Mouse (Mus musculus) intestine, postnatal 0 days (tissue): ENCODE results near the gene Ltv1. TPM values are rescaled to one million over a fixed set of nuclear protein-coding genes. Genes with fewer than 3 reads are reported as not detected.

ENCODE experiments used
- ATAC-seq: fragments of 200-750 bp; cut with Nextera tagmentation; 2 replicates; pipeline ENCODE4 v1.8.0; 2017; ENCODE audit warnings: mild to moderate bottlenecking, moderate TSS enrichment, moderate library complexity
- H3K27ac ChIP-seq: fragments of 300-500 bp; sonication (generic); 2 replicates; pipeline ENCODE4 v1.5.1; 2014; ENCODE audit warnings: mild to moderate bottlenecking, low read depth, low read length, moderate library complexity
- H3K27me3 ChIP-seq: fragments of 300-500 bp; sonication (generic); replicated peaks from 2 replicates; pipeline ENCODE4 v1.6.1; 2014; ENCODE audit warnings: low read length, mixed read lengths; ENCODE audit not compliant: control insufficient read depth, insufficient read depth
- H3K36me3 ChIP-seq: fragments of 300-500 bp; sonication (generic); 2 replicates; pipeline ENCODE4 v1.6.1; 2014; ENCODE audit warnings: mild to moderate bottlenecking, moderate library complexity; ENCODE audit not compliant: control insufficient read depth, insufficient read depth
- H3K4me1 ChIP-seq: fragments of 300-500 bp; sonication (generic); replicated peaks from 2 replicates; pipeline ENCODE4 v1.6.1; 2014; ENCODE audit warnings: antibody characterized with exemption, low read length, mixed read lengths; ENCODE audit not compliant: control insufficient read depth, insufficient read depth
- H3K4me2 ChIP-seq: fragments of 300-500 bp; sonication (generic); replicated peaks from 2 replicates; pipeline ENCODE4 v1.6.1; 2014; ENCODE audit warnings: low read depth, mild to moderate bottlenecking, moderate library complexity
- H3K4me3 ChIP-seq: fragments of 300-500 bp; sonication (generic); 2 replicates; pipeline ENCODE4 v1.5.1; 2014; ENCODE audit warnings: low read depth, low read length
- H3K9ac ChIP-seq: fragments of 300-500 bp; sonication (generic); 2 replicates; pipeline ENCODE4 v1.6.1; 2014; ENCODE audit warnings: mild to moderate bottlenecking, low read depth, low read length
- H3K9me3 ChIP-seq: fragments of 300-500 bp; sonication (generic); 2 replicates; pipeline ENCODE4 v1.6.1; 2016; ENCODE audit warnings: mixed run types; ENCODE audit not compliant: control insufficient read depth
- CTCF ChIP-seq: sonication (generic); IDR thresholded peaks from 2 replicates; pipeline ENCODE4 v1.5.1; 2016; ENCODE audit warnings: low read depth, mild to moderate bottlenecking, control low read depth, antibody characterized with exemption, moderate library complexity
- WGBS: fragments of 180-500 bp; shearing (Covaris S2); extraction: QIAGEN DNeasy Blood & Tissue Kit; methylation state at CpG from one replicate; pipeline ENCODE4 v1.1.7; 2014; 5-methylcytosine and 5-hydroxymethylcytosine counted together
- polyA plus RNA-seq: library from polyadenylated mRNA; unstranded; fragments of >200 nt; fragmentation: Nextera tagmentation; extraction: Ambion mirVana; gene quantifications from 2 replicates; pipeline ENCODE4 v1.2.1, GENCODE M21; 2015

The Ltv1 gene
- polyA plus RNA-seq, 1 experiment from 2014 or later, result 44.1 TPM

DNA sequence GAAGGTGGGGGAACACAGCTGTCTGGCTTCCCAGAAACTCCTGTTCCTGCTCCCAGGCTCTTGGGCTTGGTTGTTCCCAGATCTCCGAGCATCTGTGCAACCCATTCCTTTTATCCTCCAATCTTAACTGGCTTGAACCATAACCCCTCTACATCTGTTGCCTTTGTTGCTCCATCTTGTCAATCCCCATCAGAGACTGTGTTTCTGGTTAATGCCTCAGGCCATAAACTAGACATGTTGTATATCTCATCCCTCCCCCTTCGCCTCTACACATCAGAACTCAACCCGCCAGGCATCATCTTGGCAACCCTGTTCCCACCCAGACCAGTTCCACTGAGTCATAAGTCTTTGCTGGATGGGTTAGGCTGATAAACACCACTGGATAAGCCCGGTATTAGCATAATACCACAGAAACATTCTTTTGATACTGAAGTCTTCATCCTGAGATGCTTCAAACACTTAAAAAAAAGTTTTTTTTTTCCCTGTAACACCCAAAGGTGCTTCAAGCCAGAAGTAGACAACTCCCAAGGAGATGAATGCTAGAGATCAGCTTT lies 40.1 kb downstream of the Ltv1 start:
- no peaks in the 10 kb centered on the region for H3K9me3 ChIP-seq
- ATAC-seq, result no peak
- H3K4me1 ChIP-seq, result no peaks in the 10 kb centered on the region
- no peak for TF ChIP-seq CTCF
- H3K4me3 ChIP-seq, result no peak overlapping the region
- H3K36me3 ChIP-seq, result no peaks in the 10 kb centered on the region
- H3K27me3 ChIP-seq, result no peaks in the 10 kb centered on the region
- no peak overlapping the region for H3K27ac ChIP-seq
- no peak overlapping the region for H3K9ac ChIP-seq
- H3K4me2 ChIP-seq, result no peak overlapping the region
- WGBS, result 81% methylated on average over 4 of the region's 4 CpGs

DNA sequence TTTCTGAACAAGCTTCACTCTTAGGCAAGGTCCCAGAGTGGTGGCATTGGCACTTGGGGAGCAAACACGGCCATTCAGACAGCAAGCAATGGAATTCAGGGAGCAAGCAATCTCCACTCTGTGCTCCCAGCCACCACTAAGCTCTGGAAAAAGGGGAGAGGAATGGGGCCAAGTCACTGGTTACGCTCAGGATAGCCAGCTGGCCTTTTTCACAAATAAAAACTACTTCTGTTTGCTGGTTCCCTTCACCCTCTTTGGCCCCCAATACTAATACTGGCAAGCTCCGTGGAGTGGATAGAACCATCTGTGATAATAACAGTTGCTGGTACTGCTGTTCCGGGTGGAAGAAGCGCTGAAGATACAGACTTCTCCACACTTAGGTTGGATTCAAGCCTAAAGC lies 41.6 kb downstream of the Ltv1 start:
- WGBS, result 64% methylated on average over 5 of the region's 5 CpGs
- Histone ChIP-seq H3K27ac (no peak overlapping the region), H3K4me1 (no peaks in the 10 kb centered on the region), H3K4me3 (no peak overlapping the region), H3K36me3 (no peaks in the 10 kb centered on the region), H3K27me3 (no peaks in the 10 kb centered on the region), H3K9ac (no peak overlapping the region), H3K4me2 (no peak overlapping the region), H3K9me3 (no peaks in the 10 kb centered on the region)
- no peak for TF ChIP-seq CTCF
- no peak for ATAC-seq

DNA sequence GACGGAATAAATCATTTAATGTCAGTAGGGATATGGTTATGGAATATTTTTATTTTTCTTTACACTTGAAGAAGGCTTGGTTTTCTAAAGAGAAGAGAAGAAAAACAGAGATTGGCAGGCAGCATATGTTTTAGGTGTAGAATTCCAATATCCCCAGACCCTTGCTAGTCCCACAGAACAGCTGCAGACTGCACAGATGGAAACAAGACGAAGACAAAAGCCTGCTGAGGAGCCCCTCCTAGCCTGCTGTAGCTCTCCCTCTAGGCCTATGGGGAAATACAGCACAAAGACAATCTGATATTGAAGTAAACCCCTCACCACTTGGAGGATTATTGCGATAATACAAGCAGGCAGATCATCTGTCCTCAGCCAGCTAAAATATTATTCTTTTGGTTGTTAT lies 42.5 kb downstream of the Ltv1 start:
- Histone ChIP-seq H3K9ac (no peak overlapping the region), H3K36me3 (no peaks in the 10 kb centered on the region), H3K4me3 (no peak overlapping the region), H3K27ac (no peak overlapping the region), H3K4me1 (no peaks in the 10 kb centered on the region), H3K4me2 (no peak overlapping the region), H3K9me3 (no peaks in the 10 kb centered on the region), H3K27me3 (no peaks in the 10 kb centered on the region)
- no peak for TF ChIP-seq CTCF
- WGBS, result 76% methylated on average over 3 of the region's 3 CpGs
- ATAC-seq, result no peak

DNA sequence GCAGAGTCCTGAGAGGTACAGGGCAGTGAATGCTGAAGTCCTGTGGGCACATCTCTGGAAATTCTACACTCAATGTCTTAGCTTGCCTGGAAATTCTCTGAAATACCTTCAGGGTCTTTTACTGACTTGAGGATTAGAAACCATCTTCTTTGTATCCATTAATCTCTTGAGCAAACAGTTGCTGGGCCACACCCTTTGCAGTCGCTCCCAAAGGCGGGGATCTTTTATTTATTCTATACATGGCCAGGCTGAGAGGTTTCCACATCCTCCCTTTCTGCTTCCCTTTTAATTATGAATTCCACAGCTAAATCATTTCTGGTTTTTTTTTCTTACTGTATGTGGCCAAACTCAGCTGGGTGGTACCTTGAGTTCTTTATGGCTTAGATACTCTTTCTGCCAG lies 52.5 kb downstream of the Ltv1 start:
- no peak for ATAC-seq
- 23% methylated on average over 2 of the region's 2 CpGs for WGBS
- H3K4me1 ChIP-seq, result no peaks in the 10 kb centered on the region
- TF ChIP-seq CTCF, result no peak
- no peak overlapping the region for H3K4me3 ChIP-seq
- no peaks in the 10 kb centered on the region for H3K36me3 ChIP-seq
- no peaks in the 10 kb centered on the region for H3K27me3 ChIP-seq
- no peaks in the 10 kb centered on the region for H3K9me3 ChIP-seq
- no peak overlapping the region for H3K9ac ChIP-seq
- H3K4me2 ChIP-seq, result no peak overlapping the region
- H3K27ac ChIP-seq, result no peak overlapping the region

DNA sequence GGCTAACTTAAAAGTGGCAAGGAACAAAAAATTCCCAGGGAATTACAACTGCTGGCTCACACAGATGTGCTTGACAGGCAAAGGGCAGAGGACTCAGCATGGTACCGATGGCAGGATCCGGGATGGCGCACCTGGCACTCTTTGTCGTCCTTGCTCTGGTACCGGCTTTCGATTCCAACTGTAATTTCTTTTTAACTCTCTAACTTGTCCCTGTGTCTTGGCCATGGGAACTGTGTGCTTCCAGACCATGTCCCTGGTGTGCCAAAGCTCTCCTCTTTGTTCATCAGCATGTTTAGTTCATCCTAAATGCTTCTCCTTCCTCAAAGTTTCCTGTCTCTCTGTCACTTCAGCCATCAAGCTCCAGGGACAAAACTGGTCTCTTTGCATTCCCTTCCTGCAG lies 55.1 kb downstream of the Ltv1 start:
- no peak for TF ChIP-seq CTCF
- Histone ChIP-seq H3K4me2 (no peak overlapping the region), H3K4me1 (no peaks in the 10 kb centered on the region), H3K9ac (no peak overlapping the region), H3K27ac (no peak overlapping the region), H3K36me3 (no peaks in the 10 kb centered on the region), H3K4me3 (no peak overlapping the region), H3K27me3 (no peaks in the 10 kb centered on the region), H3K9me3 (no peaks in the 10 kb centered on the region)
- no peak for ATAC-seq
- WGBS, result 95% methylated on average over 6 of the region's 6 CpGs

DNA sequence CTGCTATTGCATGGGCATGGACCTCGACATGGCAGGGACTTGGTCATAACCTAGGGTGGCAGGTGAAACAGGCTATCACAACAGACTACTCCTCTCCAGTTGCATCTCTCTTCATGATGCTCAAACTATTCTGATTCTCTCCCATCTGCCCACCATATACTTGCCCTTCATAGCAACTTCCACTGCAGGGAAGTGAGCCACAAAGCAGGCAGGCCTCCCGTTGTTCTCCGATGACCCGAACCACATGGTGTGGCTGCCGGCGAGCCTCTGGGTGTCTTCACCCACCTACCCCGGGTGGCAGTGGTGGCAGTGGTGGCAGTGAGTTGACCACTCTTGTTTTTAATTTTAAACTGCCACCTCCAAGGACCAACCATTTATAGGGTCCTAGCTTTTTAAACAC lies 57.2 kb downstream of the Ltv1 start:
- no peak for ATAC-seq
- TF ChIP-seq CTCF, result no peak
- WGBS, result 95% methylated on average over 7 of the region's 7 CpGs

DNA sequence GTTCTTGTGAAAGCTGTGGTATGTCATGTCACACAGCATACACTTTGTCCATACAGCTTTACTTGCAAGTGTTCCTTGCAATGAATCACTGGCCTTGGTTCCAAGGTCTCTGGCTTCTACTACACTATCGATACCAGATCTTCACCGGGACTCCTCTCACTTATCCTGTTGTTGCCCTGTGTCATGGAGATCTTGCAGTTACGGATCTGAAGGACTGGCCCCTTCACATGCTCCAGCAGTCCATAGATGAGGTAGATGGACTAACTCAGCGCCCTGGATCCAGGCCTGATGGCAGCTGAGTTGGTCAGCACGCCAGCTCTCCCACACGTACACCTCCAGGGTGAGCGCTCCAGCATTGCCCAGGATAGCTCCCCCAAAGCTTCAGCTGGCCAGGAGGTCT lies 57.7 kb downstream of the Ltv1 start:
- WGBS, result 94% methylated on average over 7 of the region's 7 CpGs
- ATAC-seq, result no peak
- Histone ChIP-seq H3K4me3 (no peak overlapping the region), H3K9ac (no peak overlapping the region), H3K4me2 (no peak overlapping the region), H3K4me1 (no peaks in the 10 kb centered on the region), H3K27ac (no peak overlapping the region), H3K27me3 (no peaks in the 10 kb centered on the region), H3K9me3 (no peaks in the 10 kb centered on the region), H3K36me3 (no peaks in the 10 kb centered on the region)
- no peak for TF ChIP-seq CTCF

More for the DNA sequence above, 57.2 kb downstream of the Ltv1 start:
- Histone ChIP-seq H3K9ac (no peak overlapping the region), H3K36me3 (no peaks in the 10 kb centered on the region), H3K9me3 (no peaks in the 10 kb centered on the region), H3K4me1 (no peaks in the 10 kb centered on the region), H3K4me2 (no peak overlapping the region), H3K27me3 (no peaks in the 10 kb centered on the region), H3K4me3 (no peak overlapping the region), H3K27ac (no peak overlapping the region)
